Mouse (Mus musculus) erythroid progenitor cell, adult 5-6 weeks (primary cell): ENCODE results near the gene Eva1c. TPM values are rescaled to one million over a fixed set of nuclear protein-coding genes. Genes with fewer than 3 reads are reported as not detected.

Experiments used
- ATAC-seq: replicated peaks from 2 replicates; pipeline ENCODE4 v1.8.0; 2016; ENCODE audit warnings: moderate number of reproducible peaks, mild to moderate bottlenecking, moderate TSS enrichment, inconsistent platforms; ENCODE audit not compliant: poor library complexity, low FRiP score, severe bottlenecking
- total RNA-seq, 2 experiments: library from RNA; stranded (forward) in 1 of 2; stranded (reverse) in 1 of 2; fragments of 150-400 nt in 1 of 2; fragments of 186-747, 209-891 nt in 1 of 2; gene quantifications; 2 replicates each; pipeline versions ENCODE4 v1.2.3 to v1.2.4; 2015 to 2017; ENCODE audit warnings: low replicate concordance in 2 of 2

Gene Eva1c
- total RNA-seq, 2 experiments from 2014 or later = 0.84 TPM; not detected in 1

- no peak; the same call in 1 of the 2 replicates for ATAC-seq
Measured at GRCm38 (mm10) chr16:90953770-90954169, 127.3 kb downstream of the Eva1c start.

Other genes with a start within 250 kb of the Eva1c start
- 40.4 and 43.6 TPM in 2 replicates for gene Mis18a, start 99.3 kb upstream of the Eva1c start, total RNA-seq (2015; ENCODE audit: low replicate concordance)
- gene Mis18a, start 99.3 kb upstream of the Eva1c start, total RNA-seq (2017; ENCODE audit: low replicate concordance) = 8.9 and 25.4 TPM in 2 replicates
- gene Mrap, start 88.5 kb upstream of the Eva1c start, total RNA-seq (2015; ENCODE audit: low replicate concordance) = 6.3 and 13.0 TPM in 2 replicates
- gene Mrap, start 88.5 kb upstream of the Eva1c start, total RNA-seq (2017; ENCODE audit: low replicate concordance) = 1.4 and 4.5 TPM in 2 replicates
- 1.4 and 1.7 TPM in 2 replicates for gene Urb1, start 16.3 kb upstream of the Eva1c start, total RNA-seq (2015; ENCODE audit: low replicate concordance)
- 1.2 and 1.3 TPM in 2 replicates for gene Urb1, start 16.3 kb upstream of the Eva1c start, total RNA-seq (2017; ENCODE audit: low replicate concordance)
- 5.8 and 7.5 TPM in 2 replicates for gene Cfap298, start 108.4 kb downstream of the Eva1c start, total RNA-seq (2015; ENCODE audit: low replicate concordance)
- 3.6 and 8.5 TPM in 2 replicates for gene Cfap298, start 108.4 kb downstream of the Eva1c start, total RNA-seq (2017; ENCODE audit: low replicate concordance)
- 140 and 150 TPM in 2 replicates for gene Synj1, start 184.6 kb downstream of the Eva1c start, total RNA-seq (2015; ENCODE audit: low replicate concordance)
- gene Synj1, start 184.6 kb downstream of the Eva1c start, total RNA-seq (2017; ENCODE audit: low replicate concordance) = 84.7 and 104 TPM in 2 replicates
- gene Paxbp1, start 217.8 kb downstream of the Eva1c start, total RNA-seq (2015; ENCODE audit: low replicate concordance) = 147 and 193 TPM in 2 replicates
- 152 and 209 TPM in 2 replicates for gene Paxbp1, start 217.8 kb downstream of the Eva1c start, total RNA-seq (2017; ENCODE audit: low replicate concordance)